Mouse (Mus musculus) heart, postnatal 0 days (tissue): ENCODE measurements around the gene Mettl17. TPM values are rescaled to one million over a fixed set of nuclear protein-coding genes. Genes with fewer than 3 reads are reported as not detected.

Source experiments
- ATAC-seq: fragments of 200-750 bp; cut with Nextera tagmentation; 2 replicates; pipeline ENCODE4 v1.8.0; 2017; ENCODE audit warnings: low read depth, moderate number of reproducible peaks, moderate library complexity; ENCODE audit not compliant: insufficient read depth
- DNase-seq: peaks from one replicate; pipeline ENCODE4 v3.0.0-alpha.2; 2016; ENCODE audit warnings: low spot score
- H3K27ac ChIP-seq: fragments of 300-500 bp; sonication (generic); 2 replicates; pipeline ENCODE4 v1.5.1; 2014; ENCODE audit warnings: low read depth, mild to moderate bottlenecking
- H3K27me3 ChIP-seq: fragments of 300-500 bp; sonication (generic); 2 replicates; pipeline ENCODE4 v1.6.1; 2014; ENCODE audit warnings: low read length, mixed read lengths; ENCODE audit not compliant: control insufficient read depth, insufficient read depth
- H3K36me3 ChIP-seq: fragments of 300-500 bp; sonication (generic); replicated peaks from 2 replicates; pipeline ENCODE4 v1.6.1; 2014; ENCODE audit warnings: low read length, mixed read lengths; ENCODE audit not compliant: control insufficient read depth, insufficient read depth
- H3K4me1 ChIP-seq: fragments of 300-500 bp; sonication (generic); 2 replicates; pipeline ENCODE4 v1.6.1; 2014; ENCODE audit warnings: antibody characterized with exemption; ENCODE audit not compliant: control insufficient read depth, insufficient read depth
- H3K4me2 ChIP-seq: fragments of 300-500 bp; sonication (generic); 2 replicates; pipeline ENCODE4 v1.6.1; 2014; ENCODE audit warnings: low read depth, mild to moderate bottlenecking, low read length, moderate library complexity
- H3K4me3 ChIP-seq: fragments of 300-500 bp; sonication (generic); 2 replicates; pipeline ENCODE4 v1.5.1; 2014; ENCODE audit warnings: low read depth, low read length
- H3K9ac ChIP-seq: fragments of 300-500 bp; sonication (generic); replicated peaks from 2 replicates; pipeline ENCODE4 v1.6.1; 2014; ENCODE audit warnings: low read depth, low read length, mixed read lengths
- H3K9me3 ChIP-seq: fragments of 300-500 bp; sonication (generic); replicated peaks from 2 replicates; pipeline ENCODE4 v1.6.1; 2016; ENCODE audit warnings: low read length; ENCODE audit not compliant: control insufficient read depth
- CTCF ChIP-seq: IDR thresholded peaks from 2 replicates; pipeline ENCODE4 v1.5.1; 2016; ENCODE audit warnings: antibody characterized with exemption, control low read depth, low read depth
- EP300 ChIP-seq: IDR thresholded peaks from 2 replicates; pipeline ENCODE4 v1.6.1; 2016; ENCODE audit warnings: antibody characterized with exemption, low read depth
- WGBS: fragments of 180-500 bp; shearing (Covaris S2); extraction: QIAGEN DNeasy Blood & Tissue Kit; methylation state at CpG from one replicate; pipeline ENCODE4 v1.1.7; 2014; 5-methylcytosine and 5-hydroxymethylcytosine counted together
- microRNA-seq: library from miRNA; unstranded; fragments of <30 nt; microRNA quantifications from one replicate; pipeline ENCODE4, GENCODE M21; 2016
- polyA plus RNA-seq: library from polyadenylated mRNA; unstranded; fragments of >200 nt; fragmentation: Nextera tagmentation; extraction: Ambion mirVana; gene quantifications from 2 replicates; pipeline ENCODE4 v1.2.1, GENCODE M21; 2015
- total RNA-seq: library from RNA; depleted of rRNA; stranded (reverse); fragments of >200 nt; gene quantifications from 2 replicates; pipeline ENCODE4 v1.2.3, GENCODE M21; 2014; ENCODE audit warnings: low replicate concordance; rRNA removed

The Mettl17 gene
- total and polyA plus RNA-seq, 2 experiments from 2014 or later: 21.6 to 27.2 TPM

GRCm38 (mm10) chr14:51942236-51942635 lies 57.6 kb downstream of the Mettl17 start:
- no peak overlapping the region for H3K4me3 ChIP-seq
- H3K4me2 ChIP-seq: no peak overlapping the region
- H3K27ac ChIP-seq: no peak overlapping the region
- TF ChIP-seq EP300: no peak
- TF ChIP-seq CTCF: no peak
- DNase-seq (no peak), ATAC-seq (no peak)
- H3K4me1 ChIP-seq: no peaks in the 10 kb centered on the region
- no peaks in the 10 kb centered on the region for H3K27me3 ChIP-seq
- H3K36me3 ChIP-seq: no peaks in the 10 kb centered on the region
- no peak overlapping the region for H3K9ac ChIP-seq
- WGBS: 47% methylated on average over 7 of the region's 7 CpGs
- H3K9me3 ChIP-seq: no peaks in the 10 kb centered on the region; the same call in 1 of the 2 replicates

Small RNAs within 50 kb of the gene (microRNA-seq; reads per million reads assigned to microRNA genes)
- gene Gm27375: not detected

Other genes with a start within 250 kb of the Mettl17 start
- gene Gm4181, start 249.2 kb upstream of the Mettl17 start, total RNA-seq: not detected in 2 replicates
- gene Gm4181, start 249.2 kb upstream of the Mettl17 start, polyA plus RNA-seq: not detected in 2 replicates
- not detected in 2 replicates for gene Gm17079, start 189.4 kb upstream of the Mettl17 start, total RNA-seq
- gene Gm17079, start 189.4 kb upstream of the Mettl17 start, polyA plus RNA-seq: not detected in 2 replicates
- not detected in 2 replicates for gene Gm5800, start 167.7 kb upstream of the Mettl17 start, total RNA-seq
- gene Gm5800, start 167.7 kb upstream of the Mettl17 start, polyA plus RNA-seq: not detected in 2 replicates
- not detected in 2 replicates for gene Ang4, start 111.3 kb upstream of the Mettl17 start, total RNA-seq
- gene Ang4, start 111.3 kb upstream of the Mettl17 start, polyA plus RNA-seq: not detected in 2 replicates
- gene AY358078, start 84.8 kb upstream of the Mettl17 start, total RNA-seq: not detected in 2 replicates
- not detected in 2 replicates for gene AY358078, start 84.8 kb upstream of the Mettl17 start, polyA plus RNA-seq
- not detected in 2 replicates for gene Ear6, start 31.1 kb upstream of the Mettl17 start, total RNA-seq
- not detected in 2 replicates for gene Ear6, start 31.1 kb upstream of the Mettl17 start, polyA plus RNA-seq
- gene Slc39a2, start 8.0 kb downstream of the Mettl17 start, total RNA-seq: not detected in 2 replicates
- 0.15 and 0.26 TPM in 2 replicates for gene Slc39a2, start 8.0 kb downstream of the Mettl17 start, polyA plus RNA-seq
- 785 and 1,158 TPM in 2 replicates for gene Ndrg2, start 29.3 kb downstream of the Mettl17 start, total RNA-seq
- 581 and 591 TPM in 2 replicates for gene Ndrg2, start 29.3 kb downstream of the Mettl17 start, polyA plus RNA-seq
- not detected in 2 replicates for gene Tppp2, start 33.6 kb downstream of the Mettl17 start, total RNA-seq
- gene Tppp2, start 33.6 kb downstream of the Mettl17 start, polyA plus RNA-seq: not detected in 2 replicates
- gene Rnase13, start 37.9 kb downstream of the Mettl17 start, total RNA-seq: not detected in 2 replicates
- gene Rnase13, start 37.9 kb downstream of the Mettl17 start, polyA plus RNA-seq: not detected in 2 replicates
- gene Arhgef40, start 99.9 kb downstream of the Mettl17 start, total RNA-seq: 35.4 and 36.4 TPM in 2 replicates
- 26.9 and 27.6 TPM in 2 replicates for gene Arhgef40, start 99.9 kb downstream of the Mettl17 start, polyA plus RNA-seq
- 0.57 TPM in 1 of 2 replicates, not detected in the other for gene Tmem253, start 130.8 kb downstream of the Mettl17 start, total RNA-seq
- gene Tmem253, start 130.8 kb downstream of the Mettl17 start, polyA plus RNA-seq: 0.18 and 1.0 TPM in 2 replicates
- gene Zfp219, start 135.9 kb downstream of the Mettl17 start, total RNA-seq: 41.2 and 51.6 TPM in 2 replicates
- 12.7 and 13.9 TPM in 2 replicates for gene Zfp219, start 135.9 kb downstream of the Mettl17 start, polyA plus RNA-seq
- not detected in 2 replicates for gene Olfr221, start 157.6 kb downstream of the Mettl17 start, total RNA-seq
- not detected in 2 replicates for gene Olfr221, start 157.6 kb downstream of the Mettl17 start, polyA plus RNA-seq
- 42.4 and 101 TPM in 2 replicates for gene Hnrnpc, start 219.2 kb downstream of the Mettl17 start, total RNA-seq
- gene Hnrnpc, start 219.2 kb downstream of the Mettl17 start, polyA plus RNA-seq: 170 and 177 TPM in 2 replicates
- gene Rpgrip1, start 225.9 kb downstream of the Mettl17 start, total RNA-seq: 0.08 and 0.35 TPM in 2 replicates
- gene Rpgrip1, start 225.9 kb downstream of the Mettl17 start, polyA plus RNA-seq: 21.8 and 23.5 TPM in 2 replicates